Mouse (Mus musculus) liver, adult (tissue): ENCODE measurements around the gene Gm49388.

ENCODE experiments used
- GATA4 ChIP-seq: IDR thresholded peaks from 2 replicates; pipeline ENCODE4 v1.6.1; 2014; ENCODE audit warnings: mild to moderate bottlenecking, low read length; ENCODE audit not compliant: insufficient replicate concordance

Gene Gm49388

DNA sequence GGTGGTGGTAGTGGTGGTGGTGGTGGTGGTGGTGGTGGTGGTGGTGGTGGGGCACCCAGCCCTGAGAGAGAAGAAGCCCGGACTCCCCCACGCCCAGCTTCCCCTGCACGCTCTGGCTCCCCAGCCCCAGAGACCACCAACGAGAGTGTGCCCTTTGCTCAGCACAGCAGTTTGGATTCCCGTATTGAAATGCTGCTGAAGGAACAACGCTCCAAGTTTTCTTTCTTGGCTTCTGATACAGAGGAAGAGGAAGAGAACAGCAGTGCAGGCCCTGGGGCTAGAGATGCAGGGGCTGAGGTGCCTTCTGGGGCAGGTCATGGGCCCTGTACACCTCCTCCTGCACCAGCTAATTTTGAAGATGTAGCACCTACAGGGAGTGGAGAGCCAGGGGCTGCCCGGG, at the start of gene Gm49388:
Gene Gm49388, plus strand, starts transcription at position 301 of the 400 bp plus-strand sequence.
- no peak for TF ChIP-seq GATA4

DNA sequence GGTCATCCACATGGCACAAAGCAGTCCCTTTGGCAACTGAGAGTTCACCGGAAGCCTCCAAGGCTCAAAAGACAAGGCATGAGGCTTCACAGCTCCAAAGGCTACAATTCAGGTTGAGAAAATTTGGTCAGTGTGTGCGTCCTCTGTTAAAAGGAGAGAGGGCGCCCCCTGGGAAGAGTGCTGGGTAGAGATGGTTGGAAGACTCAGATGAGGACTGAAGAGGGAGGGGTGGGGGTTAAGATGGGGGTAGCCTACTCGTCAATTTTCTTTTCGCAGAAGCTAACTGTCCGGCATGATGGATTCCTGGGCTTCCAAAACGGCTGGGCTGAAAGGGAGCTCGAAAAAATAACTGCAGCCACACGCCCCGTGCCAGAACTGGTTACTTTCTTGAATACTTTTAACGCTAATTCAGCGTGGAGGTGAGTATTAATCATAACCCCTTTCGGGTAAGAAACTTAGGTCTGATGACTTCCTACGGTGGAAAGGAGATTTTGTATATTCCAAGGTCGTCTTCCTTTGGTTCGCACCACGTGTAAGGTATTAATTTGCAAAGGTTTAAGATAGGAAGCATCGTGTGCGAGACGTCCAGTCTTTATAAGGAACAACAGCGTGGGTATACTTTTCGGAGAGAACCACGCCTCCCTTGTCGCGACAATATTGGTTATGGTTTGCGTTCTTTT, 40.9 kb upstream of the Gm49388 start, which contains the start of gene Fbxl19:
Gene Fbxl19, plus strand, starts transcription at position 178 of the 680 bp plus-strand sequence.
- TF ChIP-seq GATA4: no peak

DNA sequence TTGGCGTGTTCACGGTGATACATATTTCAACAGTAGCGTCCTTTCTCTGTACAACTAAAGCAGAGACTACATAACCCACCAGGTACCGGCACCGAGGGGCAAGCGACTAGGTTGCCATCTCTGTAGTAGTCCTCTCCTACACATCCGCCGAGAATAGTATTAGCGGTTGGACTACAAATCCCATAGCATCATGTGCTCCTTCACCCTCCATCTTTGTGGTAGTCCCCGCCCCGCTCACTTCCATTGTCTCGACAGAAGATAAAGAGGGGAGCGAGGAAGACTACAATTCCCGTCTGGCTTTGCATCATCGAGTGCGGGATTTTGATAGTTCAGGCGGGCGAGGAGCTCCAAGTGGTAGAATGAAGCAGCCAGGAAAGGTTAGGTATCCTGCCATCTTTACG, 40.2 kb upstream of the Gm49388 start:
- TF ChIP-seq GATA4: peak; percentile 64; the same call in 1 of the 2 replicates

DNA sequence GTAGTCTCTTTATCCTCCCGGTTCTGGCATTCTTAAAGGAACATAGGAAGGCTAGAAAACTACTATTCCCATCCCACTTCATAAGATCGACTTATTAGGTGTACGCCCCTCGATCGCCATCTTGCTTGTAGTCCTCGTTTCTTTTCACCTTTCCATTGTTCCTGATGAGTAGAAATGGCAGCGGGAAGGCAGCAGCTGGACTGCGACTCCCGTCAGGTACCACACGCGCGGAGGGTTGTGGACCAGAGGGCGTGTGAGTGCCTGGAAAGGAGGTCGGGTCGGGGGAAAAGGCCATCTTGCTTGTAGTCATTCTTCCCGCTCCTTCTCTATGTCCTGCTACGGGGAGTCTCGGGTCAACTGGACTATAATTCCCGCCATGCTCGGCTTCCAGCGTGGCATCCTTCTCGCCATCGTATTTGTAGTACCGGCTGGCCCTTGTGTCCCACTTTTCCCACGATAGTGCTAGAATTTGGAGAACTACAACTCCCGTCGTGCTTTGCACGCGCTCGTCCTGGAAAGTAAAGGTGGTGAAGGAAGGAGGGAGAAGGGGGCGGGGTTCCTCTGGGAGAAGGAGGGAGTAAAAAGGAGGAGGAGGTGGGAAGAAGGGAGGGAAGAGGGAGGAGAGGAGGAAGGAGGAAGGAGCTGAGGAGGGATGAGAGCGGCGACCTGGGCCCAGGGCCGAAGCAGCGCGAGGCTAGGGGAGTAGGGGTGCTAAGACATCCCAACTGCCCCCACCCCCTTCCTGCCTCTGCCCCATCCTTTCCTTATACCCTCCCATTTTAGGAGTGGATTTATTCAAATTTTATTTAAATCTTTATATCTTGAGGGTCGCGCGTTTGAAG, 39.5 kb upstream of the Gm49388 start:
- TF ChIP-seq GATA4: peak; percentile 50; the same call in 1 of the 2 replicates

DNA sequence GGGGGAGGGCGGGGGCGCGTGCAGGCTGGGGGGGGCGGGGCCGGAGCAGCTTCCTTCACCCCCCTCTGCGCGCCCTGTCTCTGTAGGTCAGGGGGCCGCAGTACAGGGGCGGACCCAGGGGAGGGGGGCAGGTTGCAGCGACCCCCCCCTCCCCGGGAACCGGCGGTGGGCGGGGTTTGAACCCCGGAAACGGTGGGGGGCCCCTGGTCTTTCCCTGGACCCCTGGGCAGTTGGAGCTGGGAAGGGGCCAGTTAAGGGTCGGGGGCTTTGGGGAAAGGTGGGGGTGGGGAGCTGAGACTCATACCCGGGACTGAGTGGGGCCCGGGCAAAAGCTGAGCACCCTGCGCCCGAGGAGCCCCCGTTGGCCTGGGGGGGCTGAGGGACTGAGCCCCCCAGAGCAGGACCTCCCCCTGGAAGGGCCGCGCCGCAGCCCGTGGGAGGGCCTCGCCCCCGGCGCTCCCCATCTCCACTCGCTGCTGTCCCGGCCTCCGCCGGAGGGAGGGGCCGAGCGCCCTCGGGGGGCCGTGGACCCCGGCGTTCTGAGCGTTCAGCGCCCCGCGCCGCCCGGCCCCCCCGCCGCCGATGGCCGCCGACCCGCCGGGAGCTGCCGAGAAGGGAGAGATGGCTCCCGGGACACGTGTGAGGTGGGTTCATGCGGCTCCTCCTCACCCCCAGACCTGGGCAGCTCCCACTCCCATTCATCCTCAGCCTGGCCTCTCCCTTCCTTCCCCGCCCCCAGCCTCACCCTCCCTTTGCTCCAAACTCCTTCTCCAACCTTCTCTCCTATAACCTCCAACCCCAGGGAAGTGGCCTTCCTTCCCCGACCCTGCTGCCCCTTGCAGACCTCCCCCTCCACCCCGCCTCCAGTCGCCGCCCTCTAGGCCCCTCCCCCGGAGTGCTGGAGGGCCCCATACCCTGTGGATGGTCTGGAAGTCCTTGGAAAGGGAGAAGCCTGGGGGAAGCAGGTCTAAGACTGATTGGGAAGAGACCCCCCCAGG, 38.6 kb upstream of the Gm49388 start:
- TF ChIP-seq GATA4: no peak

DNA sequence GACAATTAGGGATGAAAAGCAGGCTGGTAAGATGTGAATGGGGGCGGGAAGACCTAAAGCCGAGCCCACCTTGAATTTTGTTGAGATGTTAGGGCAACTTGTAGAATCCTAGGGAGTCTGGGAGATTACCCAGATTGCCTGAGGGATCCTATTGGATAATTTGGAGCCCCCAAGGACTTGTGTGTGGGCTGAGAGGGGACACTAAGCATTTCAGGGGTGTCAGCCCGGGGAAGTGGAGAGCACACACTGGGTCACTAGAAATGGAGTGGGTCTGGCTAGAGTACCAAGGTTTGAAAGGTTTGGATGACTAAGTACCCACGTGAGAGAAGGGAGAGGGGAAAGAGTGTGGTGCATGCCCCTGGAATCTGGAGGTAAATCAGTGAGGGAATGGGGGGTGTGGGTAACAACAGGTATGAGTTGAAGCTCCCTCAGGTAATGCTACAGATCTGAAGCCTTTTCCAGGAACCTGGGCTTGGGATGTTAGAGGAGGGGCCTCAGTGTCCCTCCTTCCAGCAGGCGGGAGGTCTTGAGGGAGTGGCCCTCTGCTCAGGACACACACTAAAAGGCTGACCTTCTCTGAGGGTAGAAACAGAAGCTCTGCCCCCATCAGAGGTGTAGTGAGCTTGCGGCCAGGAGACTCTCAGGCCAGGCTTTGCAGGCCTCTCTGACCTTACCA, 37.7 kb upstream of the Gm49388 start:
- TF ChIP-seq GATA4: no peak

DNA sequence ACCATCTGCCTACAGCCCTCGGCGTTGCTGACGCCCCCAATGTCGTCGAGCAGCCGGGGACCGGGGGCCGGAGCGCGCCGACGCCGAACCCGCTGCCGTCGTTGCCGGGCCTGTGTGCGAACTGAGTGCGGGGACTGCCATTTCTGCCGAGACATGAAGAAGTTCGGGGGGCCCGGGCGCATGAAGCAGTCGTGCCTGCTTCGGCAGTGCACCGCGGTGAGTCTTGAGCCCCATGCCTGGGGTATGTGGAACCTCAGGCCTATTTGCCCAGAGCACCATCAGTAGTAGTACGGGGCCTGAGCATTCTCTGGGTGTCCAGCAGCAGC, 37.2 kb upstream of the Gm49388 start:
- TF ChIP-seq GATA4: no peak

DNA sequence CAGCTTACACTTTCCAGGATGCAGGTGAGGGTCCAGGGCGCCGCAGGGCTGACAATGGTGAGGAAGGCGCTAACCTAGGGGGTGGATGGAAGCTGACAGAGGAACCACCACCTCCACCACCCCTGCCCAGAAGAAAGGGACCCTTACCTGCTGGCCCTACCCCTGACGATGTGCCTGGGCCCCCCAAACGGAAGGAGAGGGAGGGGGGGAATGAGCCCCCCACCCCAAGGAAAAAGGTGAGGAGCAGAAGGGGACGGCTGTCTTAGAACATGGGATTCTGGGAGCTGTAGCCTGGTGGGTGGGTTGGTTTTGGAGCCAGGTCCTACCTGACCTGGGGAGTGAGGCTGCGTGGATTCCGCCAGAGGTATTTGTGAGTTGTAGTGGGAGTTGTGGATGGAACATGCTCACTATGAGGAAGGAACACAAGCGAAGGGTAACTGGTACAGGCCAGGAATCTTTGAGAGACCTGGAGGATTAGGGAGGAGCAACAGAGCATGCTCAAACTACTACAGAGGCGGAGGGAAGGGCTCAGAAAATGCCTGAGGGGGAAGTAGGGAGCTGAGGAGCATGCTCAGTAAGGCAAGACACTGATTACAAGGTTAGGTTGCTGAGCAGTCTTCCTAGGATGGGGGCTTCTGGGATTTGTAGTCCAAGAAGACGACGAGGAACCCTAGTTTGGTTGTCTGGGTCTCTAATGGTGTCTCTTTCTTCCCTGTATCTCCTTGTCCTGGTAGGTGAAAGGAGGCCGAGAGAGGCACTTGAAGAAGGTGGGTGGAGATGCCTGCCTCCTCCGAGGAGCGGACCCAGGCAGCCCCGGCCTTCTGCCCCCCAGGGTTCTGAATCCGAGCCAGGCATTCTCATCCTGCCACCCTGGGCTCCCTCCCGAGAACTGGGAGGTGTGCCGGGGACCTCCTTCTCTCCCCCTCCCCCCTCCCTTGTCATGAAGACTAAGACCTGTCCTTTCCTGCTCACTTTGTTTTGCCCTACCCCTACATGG, 35.0 kb upstream of the Gm49388 start:
- no peak for TF ChIP-seq GATA4

DNA sequence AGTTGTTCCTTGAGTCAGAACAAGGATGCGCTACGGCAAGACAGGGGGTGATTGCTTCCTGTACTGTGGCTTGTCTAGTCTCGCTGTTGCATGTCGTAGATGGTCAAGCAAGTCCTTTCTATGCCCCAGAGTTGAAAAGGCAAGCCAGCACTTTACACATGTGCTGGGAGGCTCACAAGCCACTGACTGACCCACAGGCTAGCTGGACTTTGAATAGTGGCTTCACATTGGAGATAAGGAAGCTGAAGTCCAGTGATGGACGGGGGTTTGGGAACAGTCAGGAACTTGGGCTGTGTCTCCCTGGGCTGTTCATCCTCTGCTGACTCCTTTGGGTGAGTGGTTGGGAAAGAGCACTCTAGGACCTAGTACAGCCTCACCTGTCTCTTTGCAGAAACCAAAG, 33.8 kb upstream of the Gm49388 start:
- no peak for TF ChIP-seq GATA4

DNA sequence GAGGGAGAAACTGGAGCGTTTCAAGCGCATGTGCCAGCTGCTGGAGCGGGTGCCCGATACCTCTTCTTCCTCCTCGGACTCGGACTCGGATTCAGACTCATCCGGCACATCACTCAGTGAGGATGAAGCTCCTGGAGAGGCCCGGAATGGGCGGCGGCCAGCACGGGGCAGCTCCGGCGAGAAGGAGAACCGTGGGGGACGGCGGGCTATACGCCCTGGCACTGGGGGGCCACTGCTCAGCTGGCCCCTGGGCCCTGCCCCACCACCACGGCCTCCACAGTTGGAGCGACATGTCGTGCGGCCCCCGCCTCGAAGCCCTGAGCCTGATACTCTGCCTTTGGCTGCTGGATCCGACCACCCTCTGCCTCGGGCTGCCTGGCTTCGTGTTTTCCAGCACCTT, 33.3 kb upstream of the Gm49388 start:
- no peak for TF ChIP-seq GATA4

DNA sequence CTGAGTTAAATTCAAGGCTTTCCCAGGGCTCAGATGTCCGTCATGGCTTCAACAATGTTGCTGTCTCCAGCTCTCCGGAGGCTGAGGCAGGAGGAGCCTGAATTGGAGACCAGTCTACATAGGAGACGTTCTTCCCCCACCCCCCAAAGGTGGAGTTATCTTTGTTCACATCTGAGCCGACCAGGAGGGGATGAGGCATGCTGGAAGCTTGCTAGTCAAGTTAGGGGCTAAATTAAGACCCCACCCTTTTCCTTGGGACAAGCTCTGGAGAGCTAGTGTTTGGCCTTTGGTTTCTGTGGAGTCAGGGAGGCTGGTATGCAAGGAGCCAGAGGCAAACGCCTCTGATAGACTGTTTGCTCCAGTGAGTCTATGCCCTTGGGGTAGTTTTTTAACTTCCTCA, 32.2 kb upstream of the Gm49388 start:
- TF ChIP-seq GATA4: no peak

DNA sequence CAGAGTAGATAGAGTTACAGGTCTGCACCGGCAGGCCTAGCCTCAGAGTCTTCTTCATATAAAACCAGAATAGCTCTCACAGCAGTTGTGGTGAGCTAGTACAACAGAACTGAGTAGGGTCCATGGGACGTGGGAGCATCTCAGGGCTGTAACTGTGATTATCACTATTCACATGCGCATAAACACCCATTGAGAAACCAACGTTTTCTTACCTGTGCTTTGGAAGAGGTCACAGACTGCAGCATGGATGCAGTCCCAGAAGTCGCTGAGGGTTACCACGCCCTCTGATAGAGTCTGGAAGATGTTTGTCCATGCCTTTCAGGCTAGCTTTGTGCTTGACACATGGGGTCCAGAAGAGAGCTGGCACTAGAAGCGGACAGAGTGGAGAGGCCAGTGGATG, 31.7 kb upstream of the Gm49388 start:
- no peak for TF ChIP-seq GATA4

DNA sequence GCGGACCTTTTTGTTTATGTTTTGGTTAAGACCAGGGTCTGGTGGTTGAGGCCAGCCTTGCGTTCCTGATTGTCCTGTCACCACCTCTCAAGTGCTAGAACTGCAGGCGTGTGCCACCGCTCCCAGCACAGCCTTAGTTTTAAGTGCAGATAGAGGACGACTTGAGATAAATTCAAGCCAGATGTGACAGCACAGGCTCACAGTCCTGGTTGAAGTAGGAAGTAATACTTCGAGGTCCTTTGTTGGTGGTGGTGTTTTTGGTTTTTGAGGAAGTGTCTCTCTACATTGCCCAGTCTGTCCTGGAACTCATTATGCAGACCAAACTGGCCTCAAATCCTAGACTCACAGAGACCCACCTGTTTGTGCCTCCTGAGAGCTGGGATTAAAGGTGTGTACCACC, 25.7 kb upstream of the Gm49388 start:
- no peak for TF ChIP-seq GATA4

DNA sequence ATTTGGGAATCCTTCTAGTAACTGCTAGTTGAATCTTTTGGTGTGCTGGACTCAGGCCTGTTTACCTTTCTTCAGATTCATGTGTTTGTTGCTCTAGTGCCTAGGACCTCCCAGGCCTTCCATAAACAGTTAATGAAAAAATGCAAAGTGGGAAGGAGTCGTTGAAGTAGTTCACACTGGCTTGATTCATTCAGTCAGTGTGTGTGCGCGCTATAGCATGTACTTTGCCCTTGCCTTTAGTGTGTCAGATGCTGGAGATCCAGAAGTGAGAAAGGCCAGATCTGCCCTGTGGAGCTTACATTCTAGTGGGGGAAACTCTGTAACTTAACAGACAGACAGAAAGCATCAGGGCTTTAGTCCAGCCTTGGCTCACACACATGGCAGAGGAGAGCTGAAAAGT, 24.9 kb upstream of the Gm49388 start:
- TF ChIP-seq GATA4: no peak

DNA sequence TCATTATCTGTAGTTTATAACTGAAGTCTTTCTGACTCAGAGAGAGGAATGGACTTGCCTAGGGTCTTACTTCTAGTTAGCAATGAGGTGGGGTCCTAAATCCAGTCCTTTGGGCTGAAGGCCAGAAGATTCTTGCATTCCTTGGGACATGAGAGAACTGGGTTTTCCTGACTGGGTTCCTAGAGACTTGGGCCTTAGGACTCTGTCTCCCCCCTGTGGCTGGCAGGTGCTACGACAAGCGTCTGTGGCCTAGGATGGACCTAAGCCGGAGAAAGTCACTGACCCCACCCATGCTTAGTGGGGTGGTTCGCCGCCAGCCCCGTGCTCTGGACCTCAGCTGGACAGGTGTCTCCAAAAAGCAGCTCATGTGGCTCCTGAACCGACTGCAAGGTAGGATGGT, 24.4 kb upstream of the Gm49388 start:
- TF ChIP-seq GATA4: no peak
